Mouse (Mus musculus) frontal cortex, postnatal 14 days (tissue): ENCODE measurements at regions not wholly inside any gene's neighbourhood (a gene's known extent, or its start where the extent isn't known, plus 50 kb on each side); places are given as distances from the start of the nearest gene placed in this dataset.

Experiments used
- DNase-seq, 2 experiments: peaks; one replicate each; pipeline ENCODE4 v3.0.0; 2022; ENCODE audit warnings: low spot score in 2 of 2

DNA sequence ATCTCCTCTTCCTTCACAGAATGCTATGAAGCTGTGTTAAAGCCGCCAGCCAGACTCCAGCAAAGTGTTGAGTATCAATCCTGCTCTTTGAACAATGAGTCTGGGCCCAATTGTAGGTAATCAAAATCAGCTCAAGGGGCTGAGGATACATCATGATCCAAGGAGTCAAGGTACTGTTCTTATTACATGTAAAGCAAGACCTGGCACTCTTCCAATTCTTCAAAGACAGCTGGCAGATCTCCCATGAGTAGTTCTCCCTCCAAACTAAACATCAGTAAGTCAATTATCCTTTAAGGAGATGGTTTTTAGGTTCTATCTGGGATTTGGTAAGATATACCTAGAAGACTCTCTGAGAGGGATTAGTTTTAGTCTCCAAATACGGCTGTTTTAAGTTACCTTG lies 76.5 kb upstream of the Pard3b start:
- no peak for DNase-seq

- DNase-seq = no peak
Measured at GRCm38 (mm10) chr1:61565471-61565870, 73.2 kb upstream of the Pard3b start.

DNA sequence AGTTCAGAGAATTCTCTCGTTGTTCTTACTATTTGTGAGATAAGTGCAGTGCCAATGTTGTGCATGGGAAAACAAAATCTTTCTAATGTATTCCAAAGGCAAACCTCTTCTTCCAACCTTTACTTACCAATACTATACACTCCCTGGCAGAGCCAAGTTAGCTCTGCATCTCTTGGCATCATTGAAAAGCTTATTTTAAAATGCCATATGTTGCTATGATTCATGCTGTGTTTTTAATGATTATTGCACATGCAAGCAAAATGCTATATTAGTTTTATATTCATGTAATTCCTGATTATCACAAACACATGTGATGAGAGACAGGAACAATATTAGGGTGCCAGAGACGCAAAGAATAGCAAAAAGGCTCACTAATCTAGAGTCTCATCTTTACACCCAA lies 64.3 kb upstream of the Pard3b start:
- no peak for DNase-seq

DNA sequence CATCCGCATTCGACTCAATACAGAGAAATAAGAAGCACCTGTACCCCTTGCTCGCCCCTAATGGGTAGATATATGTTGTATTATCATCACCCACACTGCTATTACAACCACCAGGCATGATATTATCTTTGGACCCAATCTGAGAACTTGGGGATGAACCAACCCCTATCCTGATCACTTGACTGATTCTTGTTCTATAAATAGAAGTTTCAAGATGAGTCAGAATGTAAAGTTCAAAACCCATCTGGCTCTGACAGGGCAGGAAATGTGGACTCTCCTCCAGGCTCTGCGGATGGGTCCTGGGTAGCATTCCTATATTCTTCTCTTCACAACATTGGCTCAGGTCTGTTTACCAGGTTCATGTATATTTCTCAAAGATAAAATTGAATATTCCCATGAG lies 61.9 kb upstream of the Pard3b start:
- no peak for DNase-seq

DNA sequence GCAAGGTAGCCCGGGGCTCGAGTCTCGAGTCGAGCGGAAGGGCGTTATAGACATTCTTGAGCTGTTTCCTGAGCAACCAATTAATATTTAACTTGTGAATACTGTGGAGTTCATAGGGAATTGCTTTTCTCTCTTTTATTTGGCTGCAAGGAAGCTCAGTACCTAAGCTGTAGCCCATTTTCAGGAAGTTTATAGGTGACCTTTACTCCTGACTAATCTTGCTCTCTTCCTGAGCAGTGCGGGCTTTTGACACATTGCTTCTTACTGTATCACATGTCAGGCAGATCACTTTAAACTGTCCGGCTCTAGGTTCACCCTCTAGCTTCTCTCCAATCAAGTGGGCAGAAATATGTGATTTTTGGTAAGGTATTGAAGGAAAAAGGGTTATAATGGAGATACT lies 51.4 kb upstream of the Pard3b start:
- DNase-seq = no peak
